Mouse (Mus musculus) heart, adult 10 weeks (tissue): Measurements from ENCODE around the gene Sim1. TPM values are rescaled to one million over a fixed set of nuclear protein-coding genes. Genes with fewer than 3 reads are reported as not detected.

Experiments used
- polyA plus RNA-seq: library from polyadenylated mRNA; stranded (reverse); fragments of 350-450 nt; fragmentation: Illumina TruSeq; extraction: RNeasy Lipid Tissue Mini Kit (QIAGEN cat#74804); gene quantifications from one replicate; pipeline ENCODE4 v1.2.3, GENCODE M21; 2014; ENCODE audit warnings: low read depth, low replicate concordance

Gene Sim1
- not detected for polyA plus RNA-seq

GRCm38 (mm10) chr10:50894170-50894991 lies at the start of gene Sim1:
Gene Sim1, plus strand, starts transcription at chr10:50894754.

